Mouse (Mus musculus) stomach, embryonic 16.5 days (tissue): ENCODE data around the gene Kng1. TPM values are rescaled to one million over a fixed set of nuclear protein-coding genes. Genes with fewer than 3 reads are reported as not detected.

Source experiments
- ATAC-seq: fragments of 200-750 bp; cut with Nextera tagmentation; 2 replicates; pipeline ENCODE4 v1.8.0; 2017; ENCODE audit warnings: moderate number of reproducible peaks, moderate TSS enrichment; ENCODE audit not compliant: insufficient read depth, low FRiP score
- H3K27ac ChIP-seq: fragments of 300-500 bp; sonication (generic); 2 replicates; pipeline ENCODE4 v1.5.1; 2014; ENCODE audit warnings: low read length
- H3K27me3 ChIP-seq: fragments of 300-500 bp; sonication (generic); 2 replicates; pipeline ENCODE4 v1.6.1; 2014; ENCODE audit warnings: low read length, control low read depth, mixed read lengths; ENCODE audit not compliant: control insufficient read depth, insufficient read depth
- H3K36me3 ChIP-seq: fragments of 300-500 bp; sonication (generic); 2 replicates; pipeline ENCODE4 v1.6.1; 2014; ENCODE audit warnings: low read length; ENCODE audit not compliant: control insufficient read depth, insufficient read depth
- H3K4me1 ChIP-seq: fragments of 300-500 bp; sonication (generic); 2 replicates; pipeline ENCODE4 v1.6.1; 2014; ENCODE audit warnings: low read length, control low read depth, mixed read lengths; ENCODE audit not compliant: control insufficient read depth, insufficient read depth
- H3K4me2 ChIP-seq: fragments of 300-500 bp; sonication (generic); 2 replicates; pipeline ENCODE4 v1.6.1; 2014; ENCODE audit warnings: low read depth, low read length, mixed read lengths
- H3K4me3 ChIP-seq: fragments of 300-500 bp; sonication (generic); replicated peaks from 2 replicates; pipeline ENCODE4 v1.5.1; 2014; ENCODE audit warnings: mild to moderate bottlenecking, low read length
- H3K9ac ChIP-seq: fragments of 300-500 bp; sonication (generic); 2 replicates; pipeline ENCODE4 v1.6.1; 2014; ENCODE audit warnings: low read length
- H3K9me3 ChIP-seq: fragments of 300-500 bp; sonication (generic); replicated peaks from 2 replicates; pipeline ENCODE4 v1.6.1; 2016; ENCODE audit warnings: low read length, control low read depth; ENCODE audit not compliant: control insufficient read depth
- WGBS: fragments of 180-500 bp; shearing (Covaris S2); extraction: QIAGEN DNeasy Blood & Tissue Kit; methylation state at CpG from one replicate; pipeline ENCODE4 v1.1.7; 2014; 5-methylcytosine and 5-hydroxymethylcytosine counted together
- microRNA-seq: library from miRNA; unstranded; fragments of <30 nt; microRNA quantifications from one replicate; pipeline ENCODE4, GENCODE M21; 2016
- polyA plus RNA-seq: library from polyadenylated mRNA; unstranded; fragments of >200 nt; fragmentation: Nextera tagmentation; extraction: Ambion mirVana; gene quantifications from 2 replicates; pipeline ENCODE4 v1.2.1, GENCODE M21; 2015

Kng1 gene
- polyA plus RNA-seq, 1 experiment from 2014 or later = 31.9 TPM

- Histone ChIP-seq H3K9ac (no peak overlapping the region), H3K9me3 (no peaks in the 10 kb centered on the region), H3K27me3 (no peaks in the 10 kb centered on the region), H3K36me3 (peaks cover 9% of the 10 kb centered on the region; the same call in 1 of the 2 replicates), H3K4me3 (no peak overlapping the region), H3K27ac (no peak overlapping the region), H3K4me2 (no peak overlapping the region), H3K4me1 (peaks cover 6% of the 10 kb centered on the region; the same call in 1 of the 2 replicates)
- no peak for ATAC-seq
- WGBS = 91% methylated on average over 3 of the region's 3 CpGs
These were observed 64.8 kb downstream of the Kng1 start for GRCm38 (mm10) chr16:23122446-23122845.

GRCm38 (mm10) chr16:23123104-23123503 is 65.4 kb downstream of the Kng1 start:
- Histone ChIP-seq H3K4me2 (no peak overlapping the region), H3K9ac (no peak overlapping the region), H3K27me3 (no peaks in the 10 kb centered on the region), H3K27ac (no peak overlapping the region), H3K9me3 (no peaks in the 10 kb centered on the region), H3K4me3 (no peak overlapping the region), H3K36me3 (peaks cover 9% of the 10 kb centered on the region; the same call in 1 of the 2 replicates), H3K4me1 (peaks cover 6% of the 10 kb centered on the region; the same call in 1 of the 2 replicates)
- ATAC-seq = no peak
- 94% methylated on average over 4 of the region's 4 CpGs for whole genome bisulfite sequencing

- no peaks in the 10 kb centered on the region for H3K9me3 ChIP-seq
- no peak overlapping the region for H3K27ac ChIP-seq
- H3K27me3 ChIP-seq = no peaks in the 10 kb centered on the region
- no peak overlapping the region for H3K4me2 ChIP-seq
- WGBS = 85% methylated on average over 4 of the region's 4 CpGs
- ATAC-seq = no peak
- no peak overlapping the region for H3K4me3 ChIP-seq
- H3K9ac ChIP-seq = no peak overlapping the region
- peaks cover 8% of the 10 kb centered on the region; the same call in 1 of the 2 replicates for H3K36me3 ChIP-seq
- H3K4me1 ChIP-seq = peaks cover 13% of the 10 kb centered on the region
These were observed 66.7 kb downstream of the Kng1 start for GRCm38 (mm10) chr16:23124398-23124797.

GRCm38 (mm10) chr16:23127311-23127672 is 69.6 kb downstream of the Kng1 start:
- peak overlapping the region; percentile 98; the same call in 1 of the 2 replicates for H3K27ac ChIP-seq
- H3K36me3 ChIP-seq = peaks cover 3% of the 10 kb centered on the region; the same call in 1 of the 2 replicates
- no peak for ATAC-seq
- H3K9ac ChIP-seq = peak overlapping the region; percentile 90
- peaks cover 13% of the 10 kb centered on the region for H3K4me1 ChIP-seq
- H3K27me3 ChIP-seq = no peaks in the 10 kb centered on the region
- peak overlapping the region; percentile 77 for H3K4me3 ChIP-seq
- WGBS = 0% methylated on average over 4 of the region's 4 CpGs
- H3K4me2 ChIP-seq = peak overlapping the region; percentile 79
- H3K9me3 ChIP-seq = no peaks in the 10 kb centered on the region

GRCm38 (mm10) chr16:23127673-23128375 is 70.2 kb downstream of the Kng1 start, which contains the start of gene Rfc4:
Gene Rfc4 (minus strand): TSS chr16:23127737.
- no peaks in the 10 kb centered on the region; the same call in 1 of the 2 replicates for H3K36me3 ChIP-seq
- ATAC-seq = peak; percentile 92

GRCm38 (mm10) chr16:23130303-23130702 is 72.6 kb downstream of the Kng1 start:
- Histone ChIP-seq H3K4me1 (peaks cover 13% of the 10 kb centered on the region), H3K27me3 (no peaks in the 10 kb centered on the region), H3K9me3 (no peaks in the 10 kb centered on the region), H3K27ac (no peak overlapping the region), H3K4me3 (no peak overlapping the region), H3K4me2 (no peak overlapping the region), H3K36me3 (no peaks in the 10 kb centered on the region), H3K9ac (no peak overlapping the region)
- WGBS = 85% methylated on average over 3 of the region's 3 CpGs
- no peak for ATAC-seq

More at GRCm38 (mm10) chr16:23127673-23128375, 70.2 kb downstream of the Kng1 start, which contains the start of gene Rfc4:
- H3K4me2 ChIP-seq = peak within 1 kb of the TSS; percentile 79
- H3K9me3 ChIP-seq = no peaks in the 10 kb centered on the region
- H3K27ac ChIP-seq = peak within 1 kb of the TSS; percentile 98
- H3K27me3 ChIP-seq = no peaks in the 10 kb centered on the region
- H3K9ac ChIP-seq = peak within 1 kb of the TSS; percentile 90
- H3K4me3 ChIP-seq = peak within 1 kb of the TSS; percentile 77
- under 1% methylated on average over 51 of the region's 51 CpGs for WGBS
- peaks cover 13% of the 10 kb centered on the region for H3K4me1 ChIP-seq

Small RNA genes lying within 50 kb of the gene (microRNA-seq; reads per million reads assigned to microRNA genes)
- gene Gm49346 = not detected

Other genes with a start within 250 kb of the Kng1 start
- gene Crygs, start 246.3 kb upstream of the Kng1 start, polyA plus RNA-seq = not detected in 2 replicates
- gene Tbccd1, start 200.2 kb upstream of the Kng1 start, polyA plus RNA-seq = 29.8 and 38.3 TPM in 2 replicates
- 99.9 and 109 TPM in 2 replicates for gene Dnajb11, start 200.0 kb upstream of the Kng1 start, polyA plus RNA-seq
- gene Ahsg, start 166.6 kb upstream of the Kng1 start, polyA plus RNA-seq = 82.1 and 111 TPM in 2 replicates
- 0.83 and 1.0 TPM in 2 replicates for gene Fetub, start 139.5 kb upstream of the Kng1 start, polyA plus RNA-seq
- gene Hrg, start 106.8 kb upstream of the Kng1 start, polyA plus RNA-seq = not detected in 2 replicates
- 1.8 and 2.4 TPM in 2 replicates for gene Kng2, start 28.4 kb upstream of the Kng1 start, polyA plus RNA-seq
- 244 and 257 TPM in 2 replicates for gene Eif4a2, start 49.6 kb downstream of the Kng1 start, polyA plus RNA-seq
- gene Rfc4, start 69.9 kb downstream of the Kng1 start, polyA plus RNA-seq = 81.3 and 93.7 TPM in 2 replicates
- not detected in 2 replicates for gene Adipoq, start 88.7 kb downstream of the Kng1 start, polyA plus RNA-seq
- gene St6gal1, start 166.9 kb downstream of the Kng1 start, polyA plus RNA-seq = 16.6 and 17.6 TPM in 2 replicates